Mouse (Mus musculus): ENCODE results near the gene Fbxo34. TPM values are rescaled to one million over a fixed set of nuclear protein-coding genes. Genes with fewer than 3 reads are reported as not detected.

Gene Fbxo34
- total RNA-seq, 2 experiments from 2014 or later: 10.7 to 12.3 TPM

- no peak for TF ChIP-seq CTCF (IDR thresholded peaks at IDR 0.05)
These were observed 4.7 kb upstream of the Fbxo34 start for GRCm38 (mm10) chr14:47445331-47446095.

GRCm38 (mm10) chr14:47459556-47459955 lies 9.3 kb downstream of the Fbxo34 start:
- Histone ChIP-seq H3K27ac (no peak overlapping the region), H3K4me3 (no peak overlapping the region)
- DNase-seq: no peak
- intact Hi-C loops (cut with DNase I): no loop called here
- no peak for TF ChIP-seq CTCF (IDR thresholded peaks at IDR 0.05)

More at GRCm38 (mm10) chr14:47445331-47446095, 4.7 kb upstream of the Fbxo34 start:
- H3K27ac ChIP-seq: peak overlapping the region; percentile 81
- DNase-seq: no peak
- peak overlapping the region; percentile 34 for H3K4me3 ChIP-seq
- intact Hi-C loops (cut with DNase I): no loop called here

GRCm38 (mm10) chr14:47461997-47462396 lies 11.8 kb downstream of the Fbxo34 start:
- no peak for DNase-seq
- no peak overlapping the region for H3K27ac ChIP-seq
- intact Hi-C loops (cut with DNase I): no loop called here
- no peak for TF ChIP-seq CTCF (IDR thresholded peaks at IDR 0.05)
- no peak overlapping the region for H3K4me3 ChIP-seq

GRCm38 (mm10) chr14:47462453-47462852 lies 12.2 kb downstream of the Fbxo34 start:
- no peak for DNase-seq
- H3K4me3 ChIP-seq: no peak overlapping the region
- no peak overlapping the region for H3K27ac ChIP-seq
- intact Hi-C loops (cut with DNase I): no loop called here
- TF ChIP-seq CTCF (IDR thresholded peaks at IDR 0.05): no peak

GRCm38 (mm10) chr14:47462877-47463460 lies 12.7 kb downstream of the Fbxo34 start:
- DNase-seq: no peak
- intact Hi-C loops (cut with DNase I): no loop called here
- TF ChIP-seq CTCF (IDR thresholded peaks at IDR 0.05): no peak
- Histone ChIP-seq H3K27ac (no peak overlapping the region), H3K4me3 (no peak overlapping the region)

GRCm38 (mm10) chr14:47464426-47464825 lies 14.2 kb downstream of the Fbxo34 start:
- no peak overlapping the region for H3K4me3 ChIP-seq
- no peak for DNase-seq
- intact Hi-C loops (cut with DNase I): no loop called here

GRCm38 (mm10) chr14:47465468-47466175 lies 15.4 kb downstream of the Fbxo34 start:
- H3K4me3 ChIP-seq: no peak overlapping the region
- intact Hi-C loops (cut with DNase I): no loop called here
- no peak for DNase-seq
- H3K27ac ChIP-seq: no peak overlapping the region
- no peak for TF ChIP-seq CTCF (IDR thresholded peaks at IDR 0.05)

More at GRCm38 (mm10) chr14:47464426-47464825, 14.2 kb downstream of the Fbxo34 start:
- H3K27ac ChIP-seq: no peak overlapping the region
- no peak for TF ChIP-seq CTCF (IDR thresholded peaks at IDR 0.05)

- intact Hi-C loops (cut with DNase I): loop anchor here (1.0 kb wide), 1 partner anchor 57 kb away; no protein-coding TSS in a partner anchor
- H3K4me3 ChIP-seq: peak overlapping the region; percentile 99
These were observed 22.1 kb downstream of the Fbxo34 start for GRCm38 (mm10) chr14:47472359-47472742.

GRCm38 (mm10) chr14:47472743-47473546 lies 22.7 kb downstream of the Fbxo34 start:
- DNase-seq: peak; percentile 78
- H3K4me3 ChIP-seq: peak overlapping the region; percentile 99
- TF ChIP-seq CTCF (IDR thresholded peaks at IDR 0.05): no peak
- peak overlapping the region; percentile 89 for H3K27ac ChIP-seq
- intact Hi-C loops (cut with DNase I): loop anchor here (1.0 kb wide), 1 partner anchor 56 kb away; no protein-coding TSS in a partner anchor

More at GRCm38 (mm10) chr14:47472359-47472742, 22.1 kb downstream of the Fbxo34 start:
- DNase-seq: peak; percentile 96
- TF ChIP-seq CTCF (IDR thresholded peaks at IDR 0.05): no peak; the same call in 1 of the 2 replicates
- peak overlapping the region; percentile 89 for H3K27ac ChIP-seq

GRCm38 (mm10) chr14:47473891-47474290 lies 23.7 kb downstream of the Fbxo34 start:
- H3K27ac ChIP-seq: no peak overlapping the region
- no peak for TF ChIP-seq CTCF (IDR thresholded peaks at IDR 0.05)
- intact Hi-C loops (cut with DNase I): no loop called here
- H3K4me3 ChIP-seq: peak overlapping the region; percentile 99
- no peak for DNase-seq

- intact Hi-C loops (cut with DNase I): no loop called here
- H3K27ac ChIP-seq: no peak overlapping the region
- TF ChIP-seq CTCF (IDR thresholded peaks at IDR 0.05): no peak
- DNase-seq: peak; percentile 27
- H3K4me3 ChIP-seq: peak overlapping the region; percentile 99
These were observed 24.5 kb downstream of the Fbxo34 start for GRCm38 (mm10) chr14:47474571-47475254.

All from gastrocnemius, adult 2 months (tissue).